Mouse (Mus musculus): Measurements from ENCODE around the gene Tmem161b.

DNA sequence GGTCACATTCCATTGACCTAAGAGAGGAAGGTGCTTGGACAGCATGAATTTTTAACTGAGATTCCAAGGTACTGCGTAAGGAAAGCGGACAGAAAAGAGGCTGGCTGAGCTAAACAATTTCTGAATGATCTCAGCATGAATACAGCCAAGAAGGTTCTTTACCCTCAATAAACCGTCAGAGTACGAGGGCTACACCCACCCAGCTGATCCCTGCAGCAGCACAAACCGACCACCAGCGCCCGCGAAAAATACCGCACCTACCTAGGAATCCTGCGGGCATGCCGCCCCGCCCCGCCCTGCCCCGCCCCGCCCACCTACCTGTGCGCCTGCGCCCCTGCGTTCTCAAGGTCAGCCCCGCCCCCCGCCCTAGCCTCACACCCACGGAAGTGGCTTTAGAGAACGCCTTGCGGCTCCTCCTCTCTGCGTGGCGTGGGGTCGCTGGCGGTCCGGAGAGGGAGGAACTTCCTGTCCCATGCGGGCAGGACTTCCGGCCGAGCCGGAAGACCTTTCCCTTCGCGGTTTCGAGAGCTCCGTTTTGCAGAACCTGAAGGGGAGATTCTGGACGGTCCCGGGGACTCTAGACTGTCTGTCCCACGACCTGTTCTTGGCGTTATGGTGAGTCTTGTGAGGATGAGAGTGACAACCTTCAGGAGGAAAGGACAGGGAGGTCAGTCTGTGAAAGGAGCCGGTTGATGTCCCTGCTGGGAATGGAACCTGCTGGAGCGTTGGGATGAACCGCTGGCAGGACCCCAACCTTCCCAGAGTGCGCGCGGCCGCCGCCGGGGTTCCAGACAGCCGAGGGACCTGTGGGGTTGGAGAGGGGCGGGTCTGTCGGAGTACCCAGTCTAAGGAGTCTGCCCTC lies at the start of gene Tmem161b:
- TF ChIP-seq SIN3A (IDR thresholded peaks at IDR 0.05; ENCODE audit: low read length) (peak; percentile 23), MYC (IDR thresholded peaks at IDR 0.05; ENCODE audit: low read depth, low read length) (0 out of 2 replicates have a peak, but pooled peaks have one; percentile 7), EP300 (IDR thresholded peaks at IDR 0.05; ENCODE audit: low read depth in 1 of 2, low read length in 2 of 2) (no peak), CTCF (IDR thresholded peaks at IDR 0.05 in 2 of 3, conservative IDR thresholded peaks at IDR 0.05 in 1 of 3; ENCODE audit: control insufficient read depth in 1 of 3, insufficient read depth in 1 of 3, low read depth in 2 of 3, low read length in 3 of 3, poor library complexity in 1 of 3, severe bottlenecking in 1 of 3) (no peak), MAZ (IDR thresholded peaks at IDR 0.05; ENCODE audit: low read depth, low read length) (0 out of 2 replicates have a peak, but pooled peaks have one; percentile 38), HCFC1 (IDR thresholded peaks at IDR 0.05; ENCODE audit: low read depth, low read length) (peak; percentile 88), TBP (IDR thresholded peaks at IDR 0.05; ENCODE audit: low read depth, low read length) (peak; percentile 67; the same call in 1 of the 2 replicates), KAT2A (conservative IDR thresholded peaks at IDR 0.05; ENCODE audit: low read depth, low read length) (peak; percentile 59), NELFE (IDR thresholded peaks at IDR 0.05; ENCODE audit: low read depth, low read length) (peak; percentile 84), POLR2A (IDR thresholded peaks at IDR 0.05; ENCODE audit: control insufficient read depth in 1 of 2, insufficient read depth in 1 of 2, low read depth in 1 of 2, low read length in 2 of 2, poor library complexity in 1 of 2) (peak; percentile 48 to 93), RCOR1 (IDR thresholded peaks at IDR 0.05; ENCODE audit: low read depth, low read length) (no peak), MEF2A (IDR thresholded peaks at IDR 0.05; ENCODE audit: extremely low read depth, insufficient replicate concordance, low read depth, low read length, poor library complexity, severe bottlenecking) (no peak), POLR2AphosphoS5 (IDR thresholded peaks at IDR 0.05; ENCODE audit: borderline replicate concordance, low read depth, low read length) (no peak)
